Mouse (Mus musculus) liver, embryonic 13.5 days (tissue): ENCODE data around the gene Sema6b. TPM values are rescaled to one million over a fixed set of nuclear protein-coding genes. Genes with fewer than 3 reads are reported as not detected.

ENCODE experiments used
- ATAC-seq: fragments of 200-750 bp; cut with Nextera tagmentation; 2 replicates; pipeline ENCODE4 v1.8.0; 2017; ENCODE audit warnings: low read depth, mild to moderate bottlenecking, moderate number of reproducible peaks, moderate library complexity
- DNase-seq: peaks from one replicate; pipeline ENCODE4 v3.0.0; 2022
- H3K27ac ChIP-seq: fragments of 300-500 bp; sonication (generic); 2 replicates; pipeline ENCODE4 v1.5.1; 2015; ENCODE audit warnings: moderate library complexity, mild to moderate bottlenecking, inconsistent platforms
- H3K27me3 ChIP-seq: fragments of 300-500 bp; sonication (generic); 2 replicates; pipeline ENCODE4 v1.6.1; 2015; ENCODE audit warnings: mild to moderate bottlenecking, inconsistent platforms
- H3K36me3 ChIP-seq: fragments of 300-500 bp; sonication (generic); 2 replicates; pipeline ENCODE4 v1.6.1; 2015; ENCODE audit warnings: mild to moderate bottlenecking, inconsistent platforms
- H3K4me1 ChIP-seq: fragments of 300-500 bp; sonication (generic); replicated peaks from 2 replicates; pipeline ENCODE4 v1.6.1; 2015; ENCODE audit warnings: inconsistent platforms
- H3K4me2 ChIP-seq: fragments of 300-500 bp; sonication (generic); 2 replicates; pipeline ENCODE4 v1.6.1; 2015; ENCODE audit warnings: inconsistent platforms, mild to moderate bottlenecking, moderate library complexity
- H3K4me3 ChIP-seq: fragments of 300-500 bp; sonication (generic); replicated peaks from 2 replicates; pipeline ENCODE4 v1.5.1; 2015; ENCODE audit warnings: mild to moderate bottlenecking, inconsistent platforms
- H3K9ac ChIP-seq: fragments of 300-500 bp; sonication (generic); 2 replicates; pipeline ENCODE4 v1.6.1; 2015; ENCODE audit warnings: mild to moderate bottlenecking, inconsistent platforms
- H3K9me3 ChIP-seq: fragments of 300-500 bp; sonication (generic); replicated peaks from 2 replicates; pipeline ENCODE4 v1.6.1; 2016; ENCODE audit warnings: inconsistent platforms
- WGBS: fragments of 180-500 bp; shearing (Covaris S2); methylation state at CpG from one replicate; pipeline ENCODE4 v1.1.7; 2015; ENCODE audit not compliant: insufficient replicate concordance; 5-methylcytosine and 5-hydroxymethylcytosine counted together
- polyA plus RNA-seq: library from polyadenylated mRNA; unstranded; fragments of >200 nt; fragmentation: Nextera tagmentation; extraction: Ambion mirVana; gene quantifications from 2 replicates; pipeline ENCODE4 v1.2.1, GENCODE M21; 2015

Sema6b gene
- polyA plus RNA-seq, 1 experiment from 2014 or later: 0.55 TPM

- Histone ChIP-seq H3K9me3 (no peaks in the 10 kb centered on the region), H3K4me2 (no peak overlapping the region), H3K4me3 (no peak overlapping the region), H3K4me1 (0 out of 2 replicates have a peak, but pooled peaks cover 2% of the 10 kb centered on the region), H3K36me3 (peaks cover 53% of the 10 kb centered on the region), H3K9ac (no peak overlapping the region), H3K27me3 (no peaks in the 10 kb centered on the region), H3K27ac (no peak overlapping the region)
- no peak for DNase-seq
- no peak for ATAC-seq
- 86% methylated on average over 8 of the region's 8 CpGs for WGBS
These were observed 36.5 kb downstream of the Sema6b start for GRCm38 (mm10) chr17:56103465-56104285.

GRCm38 (mm10) chr17:56102927-56103326, 37.2 kb downstream of the Sema6b start:
- H3K9ac ChIP-seq: no peak overlapping the region
- H3K4me1 ChIP-seq: no peaks in the 10 kb centered on the region
- no peak overlapping the region for H3K4me3 ChIP-seq
- no peak for ATAC-seq
- H3K9me3 ChIP-seq: no peaks in the 10 kb centered on the region
- WGBS: 83% methylated on average over 9 of the region's 9 CpGs
- no peaks in the 10 kb centered on the region for H3K27me3 ChIP-seq
- H3K27ac ChIP-seq: no peak overlapping the region
- H3K4me2 ChIP-seq: no peak overlapping the region
- peaks cover 61% of the 10 kb centered on the region for H3K36me3 ChIP-seq
- no peak for DNase-seq

DNA sequence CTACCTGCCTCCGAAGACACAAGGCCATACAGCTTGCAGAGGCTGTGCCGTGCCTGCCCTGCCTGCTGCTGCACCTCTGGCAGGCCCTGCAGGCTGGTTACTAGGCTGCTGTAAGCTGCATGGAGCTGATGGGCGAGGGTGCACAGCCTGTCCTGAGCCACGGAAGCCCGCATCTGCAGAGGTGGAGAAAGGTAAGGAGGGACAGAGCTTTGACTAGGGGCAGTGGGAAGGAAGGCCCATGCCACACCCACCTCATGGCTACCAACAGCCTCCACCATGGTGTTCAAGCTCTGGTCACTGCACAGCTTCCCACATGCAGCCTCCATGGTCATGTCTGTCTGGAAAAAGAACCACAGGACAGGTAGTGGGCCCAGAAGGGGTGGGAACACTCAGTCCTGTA, 38.0 kb downstream of the Sema6b start:
- no peak for DNase-seq
- Histone ChIP-seq H3K4me3 (no peak overlapping the region), H3K27ac (no peak overlapping the region), H3K9ac (no peak overlapping the region), H3K4me1 (no peaks in the 10 kb centered on the region), H3K36me3 (peaks cover 69% of the 10 kb centered on the region), H3K4me2 (no peak overlapping the region), H3K9me3 (no peaks in the 10 kb centered on the region), H3K27me3 (no peaks in the 10 kb centered on the region)
- WGBS: 72% methylated on average over 5 of the region's 5 CpGs
- no peak for ATAC-seq

- H3K27ac ChIP-seq: no peak overlapping the region
These were observed 39.3 kb downstream of the Sema6b start for GRCm38 (mm10) chr17:56100811-56101210.

GRCm38 (mm10) chr17:56098711-56099572, 41.2 kb downstream of the Sema6b start:
- ATAC-seq (no peak), DNase-seq (no peak)
- no peaks in the 10 kb centered on the region for H3K4me1 ChIP-seq
- H3K27ac ChIP-seq: no peak overlapping the region
- no peak overlapping the region for H3K4me2 ChIP-seq
- H3K4me3 ChIP-seq: no peak overlapping the region
- no peak overlapping the region for H3K9ac ChIP-seq
- peaks cover 94% of the 10 kb centered on the region for H3K36me3 ChIP-seq
- 91% methylated on average over 15 of the region's 15 CpGs for WGBS
- H3K27me3 ChIP-seq: no peaks in the 10 kb centered on the region
- no peaks in the 10 kb centered on the region for H3K9me3 ChIP-seq

More at GRCm38 (mm10) chr17:56100811-56101210, 39.3 kb downstream of the Sema6b start:
- Histone ChIP-seq H3K9ac (no peak overlapping the region), H3K9me3 (no peaks in the 10 kb centered on the region), H3K36me3 (peaks cover 82% of the 10 kb centered on the region), H3K4me1 (no peaks in the 10 kb centered on the region), H3K4me2 (no peak overlapping the region), H3K27me3 (no peaks in the 10 kb centered on the region), H3K4me3 (no peak overlapping the region)
- no peak for ATAC-seq
- WGBS: 81% methylated on average over 3 of the region's 3 CpGs
- DNase-seq: no peak

DNA sequence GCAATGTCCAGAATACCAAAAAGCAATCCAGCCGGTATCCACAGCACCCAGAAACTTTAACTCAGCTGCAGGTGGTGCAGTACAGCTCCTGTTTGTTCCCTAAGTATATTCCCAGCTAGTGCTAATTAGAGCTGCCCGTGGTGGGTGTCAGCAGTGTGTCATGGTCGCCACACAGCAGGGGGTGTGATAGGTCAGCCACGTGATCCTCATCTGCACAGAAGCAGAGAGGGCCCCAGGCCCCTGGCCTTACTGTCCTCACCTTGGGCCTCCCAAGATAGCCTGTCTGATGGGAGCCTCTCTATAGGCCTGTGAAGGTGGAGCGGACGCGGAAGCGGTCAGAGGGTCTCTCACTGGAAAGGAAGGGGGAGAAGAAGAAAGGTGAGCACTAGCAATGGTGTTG, 42.0 kb downstream of the Sema6b start:
- Histone ChIP-seq H3K4me1 (no peaks in the 10 kb centered on the region), H3K36me3 (peaks cover 93% of the 10 kb centered on the region)
- 87% methylated on average over 8 of the region's 8 CpGs for WGBS

DNA sequence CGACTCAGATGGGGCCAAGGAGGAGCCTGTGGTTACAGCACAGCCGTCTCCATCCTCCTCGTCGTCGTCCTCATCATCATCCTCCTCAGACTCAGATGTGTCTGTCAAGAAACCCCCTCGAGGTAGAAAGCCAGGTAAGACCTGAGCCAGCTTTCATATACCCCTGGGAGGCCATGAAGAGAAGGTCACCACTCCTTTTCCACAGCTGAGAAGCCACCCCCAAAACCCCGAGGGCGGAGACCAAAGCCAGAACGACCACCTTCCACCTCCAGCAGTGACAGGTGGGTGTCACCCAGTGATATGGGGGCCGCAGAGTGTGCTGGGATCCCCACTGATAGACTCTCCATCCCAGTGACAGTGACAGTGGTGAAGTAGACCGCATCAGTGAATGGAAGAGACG, 43.3 kb downstream of the Sema6b start:
- peaks cover 86% of the 10 kb centered on the region for H3K36me3 ChIP-seq
- DNase-seq: no peak
- H3K9me3 ChIP-seq: no peaks in the 10 kb centered on the region
- H3K4me3 ChIP-seq: no peak overlapping the region
- ATAC-seq: no peak
- 71% methylated on average over 12 of the region's 12 CpGs for WGBS
- H3K4me1 ChIP-seq: no peaks in the 10 kb centered on the region
- no peaks in the 10 kb centered on the region for H3K27me3 ChIP-seq
- H3K27ac ChIP-seq: no peak overlapping the region
- no peak overlapping the region for H3K9ac ChIP-seq
- no peak overlapping the region for H3K4me2 ChIP-seq

More for the DNA sequence above, 42.0 kb downstream of the Sema6b start:
- Histone ChIP-seq H3K4me2 (no peak overlapping the region), H3K9ac (no peak overlapping the region), H3K27ac (no peak overlapping the region), H3K4me3 (no peak overlapping the region), H3K27me3 (no peaks in the 10 kb centered on the region), H3K9me3 (no peaks in the 10 kb centered on the region)
- ATAC-seq (no peak), DNase-seq (no peak)

- Histone ChIP-seq H3K9me3 (no peaks in the 10 kb centered on the region), H3K4me3 (no peak overlapping the region), H3K27ac (no peak overlapping the region), H3K4me2 (no peak overlapping the region), H3K36me3 (peaks cover 65% of the 10 kb centered on the region), H3K9ac (no peak overlapping the region), H3K27me3 (no peaks in the 10 kb centered on the region), H3K4me1 (no peaks in the 10 kb centered on the region)
- no peak for ATAC-seq
- WGBS: 85% methylated on average over 1 of the region's 1 CpGs
- no peak for DNase-seq
These were observed 47.3 kb downstream of the Sema6b start for GRCm38 (mm10) chr17:56092794-56093193.

DNA sequence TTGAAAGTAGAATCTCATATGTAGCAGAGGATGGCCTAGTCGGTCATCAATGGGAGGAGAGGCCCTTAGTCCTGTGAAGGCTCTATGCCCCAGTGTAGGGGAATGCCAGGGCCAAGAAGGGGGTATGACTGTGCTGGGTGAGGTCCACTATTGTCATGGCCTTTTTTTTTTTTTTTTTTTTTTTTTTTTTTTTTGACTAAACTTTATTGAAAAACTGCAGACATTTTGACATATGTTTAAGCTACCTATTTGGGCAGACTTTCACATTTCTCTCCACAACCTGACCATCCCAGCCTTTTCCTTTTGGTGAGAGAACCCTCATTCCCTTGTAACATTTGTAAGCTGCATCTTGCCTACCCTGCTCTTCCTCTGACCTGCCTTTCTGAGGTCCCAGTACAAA, 47.8 kb downstream of the Sema6b start:
- no peak overlapping the region for H3K9ac ChIP-seq
- peaks cover 63% of the 10 kb centered on the region for H3K36me3 ChIP-seq
- H3K27me3 ChIP-seq: no peaks in the 10 kb centered on the region
- no peak for ATAC-seq
- H3K4me2 ChIP-seq: no peak overlapping the region
- H3K27ac ChIP-seq: no peak overlapping the region
- no peaks in the 10 kb centered on the region for H3K4me1 ChIP-seq
- DNase-seq: no peak
- WGBS: 88% methylated on average over 1 of the region's 1 CpGs
- H3K9me3 ChIP-seq: no peaks in the 10 kb centered on the region
- no peak overlapping the region for H3K4me3 ChIP-seq

DNA sequence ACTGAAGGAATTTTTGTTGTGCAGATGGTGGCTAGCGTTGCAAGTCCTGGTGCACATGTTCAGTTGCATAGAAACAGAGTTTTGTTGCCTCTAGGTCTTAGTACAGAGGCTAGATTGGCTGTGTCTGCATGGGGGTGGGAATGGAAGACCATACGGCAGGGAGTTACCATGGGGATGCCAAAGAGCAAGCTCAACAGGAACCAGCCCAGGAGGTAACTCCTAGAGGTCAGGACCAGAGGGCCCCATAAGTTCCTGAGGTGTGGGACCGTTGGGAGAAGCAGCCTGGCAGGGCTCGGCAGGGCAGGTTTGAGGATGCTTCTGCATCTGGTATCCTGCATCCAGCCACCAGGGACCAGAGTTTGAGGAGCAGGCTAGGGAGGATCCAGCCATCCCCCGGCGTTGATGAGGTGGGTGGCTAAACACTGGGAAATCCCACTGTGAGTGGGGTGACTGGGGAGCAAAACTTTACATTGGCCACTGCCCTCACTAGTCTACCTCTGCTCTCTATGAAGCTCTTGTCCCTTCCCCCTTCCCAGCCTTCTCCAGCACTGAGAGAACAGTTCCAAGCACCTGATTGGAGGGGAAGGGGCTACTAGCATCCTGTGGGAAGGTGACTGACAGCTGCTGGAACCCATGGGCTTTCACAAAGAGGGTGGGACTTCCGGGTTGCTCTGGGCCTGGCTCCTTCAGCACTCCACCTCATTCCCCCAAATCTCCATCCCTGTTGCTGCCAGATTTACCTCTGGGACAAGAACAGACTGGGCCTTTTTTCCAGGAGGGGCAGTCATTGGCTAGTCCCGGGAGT, 59.2 kb downstream of the Sema6b start:
- no peaks in the 10 kb centered on the region for H3K27me3 ChIP-seq
- WGBS: 21% methylated on average over 8 of the region's 8 CpGs
- peak overlapping the region; percentile 86 for H3K4me3 ChIP-seq
- no peaks in the 10 kb centered on the region for H3K9me3 ChIP-seq
- H3K4me1 ChIP-seq: peaks cover 36% of the 10 kb centered on the region
- ATAC-seq (no peak), DNase-seq (no peak)
- H3K36me3 ChIP-seq: peaks cover 27% of the 10 kb centered on the region
- peak overlapping the region; percentile 97 for H3K4me2 ChIP-seq
- no peak overlapping the region for H3K27ac ChIP-seq
- peak overlapping the region; percentile 91 for H3K9ac ChIP-seq

DNA sequence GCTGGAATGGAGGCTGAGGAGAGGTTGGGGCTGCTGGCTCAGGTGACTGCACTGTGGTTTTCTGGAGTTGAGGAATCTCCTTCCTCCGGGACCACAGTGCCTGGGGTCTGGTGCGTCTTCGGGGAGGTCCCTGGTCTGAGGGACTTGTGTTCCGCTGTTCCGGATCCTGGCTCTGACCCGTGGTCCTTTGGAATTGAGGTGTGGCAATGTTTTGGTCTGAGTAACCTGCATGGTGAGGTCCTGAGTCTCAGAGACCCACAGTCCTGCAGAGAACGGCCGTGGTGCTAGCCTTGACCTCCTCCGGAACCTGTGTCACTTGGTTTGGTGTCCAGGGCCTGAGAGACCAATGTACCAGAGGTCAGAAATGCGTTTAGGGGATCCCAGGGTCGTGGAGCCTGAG, 60.2 kb downstream of the Sema6b start:
- under 1% methylated on average over 11 of the region's 11 CpGs for WGBS
- H3K4me3 ChIP-seq: peak overlapping the region; percentile 86
- ATAC-seq: no peak

More for the DNA sequence above, 60.2 kb downstream of the Sema6b start:
- Histone ChIP-seq H3K9ac (peak overlapping the region; percentile 91), H3K4me1 (peaks cover 46% of the 10 kb centered on the region), H3K9me3 (no peaks in the 10 kb centered on the region), H3K4me2 (peak overlapping the region; percentile 97), H3K36me3 (peaks cover 21% of the 10 kb centered on the region), H3K27ac (peak overlapping the region; percentile 73), H3K27me3 (no peaks in the 10 kb centered on the region)
- DNase-seq: no peak
